ENCODE assay signal across 8 mouse cellular contexts in the genomic region with DNA sequence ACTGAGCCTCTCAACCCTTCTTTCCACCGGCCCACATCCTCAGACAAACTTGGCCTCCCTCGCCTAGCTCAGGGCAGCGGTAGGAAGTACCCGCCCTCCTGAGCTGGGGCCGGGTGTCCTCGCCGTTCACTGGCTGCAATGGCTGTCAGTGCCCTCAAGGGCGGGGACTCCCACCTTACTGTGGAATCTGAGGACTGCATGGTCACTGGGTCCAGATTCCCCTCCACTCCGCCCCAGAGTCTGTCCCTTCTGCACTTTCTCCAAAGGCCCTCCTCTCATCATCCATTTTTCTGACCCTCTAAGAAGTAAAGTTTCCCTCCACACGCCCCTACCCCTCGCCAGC. TPM values are rescaled to one million over a fixed set of nuclear protein-coding genes. Genes with fewer than 3 reads are reported as not detected.
A peak's percentile ranks its signal among the peaks of the same experiment; 100 is the strongest.
DNase-seq lines count a peak whose midpoint lies in the region; ATAC-seq and TF ChIP-seq lines count a peak whose summit lies in the region.

No protein-coding gene starts in this region.

- peak overlapping the region; percentile 79 for H3K4me2 ChIP-seq in forebrain, embryonic 14.5 days (ENCODE audit: low read length)
- peak overlapping the region; percentile 88 for H3K4me2 ChIP-seq in liver, postnatal 0 days (ENCODE audit: low read depth, low read length)
- H3K4me2 ChIP-seq in neural tube, embryonic 13.5 days = peak overlapping the region; percentile 69

- 2% methylated on average over 11 of the region's 11 CpGs for WGBS in forebrain, embryonic 14.5 days
- 2% methylated on average over 11 of the region's 11 CpGs for whole genome bisulfite sequencing in liver, postnatal 0 days (ENCODE audit: insufficient replicate concordance)
- WGBS in neural tube, embryonic 13.5 days = 4% methylated on average over 11 of the region's 11 CpGs

- TF ChIP-seq CTCF in liver, postnatal 0 days (IDR thresholded peaks at IDR 0.05; ENCODE audit: low read depth) = peak; percentile 55

- no peaks in the 10 kb centered on the region; the same call in 1 of the 2 replicates for H3K36me3 ChIP-seq in ES-E14 (ENCODE audit: control insufficient read depth, insufficient read depth, low read length, poor library complexity, severe bottlenecking)
- H3K36me3 ChIP-seq in forebrain, embryonic 14.5 days (ENCODE audit: control insufficient read depth, insufficient read depth, low read length) = no peaks in the 10 kb centered on the region
- no peaks in the 10 kb centered on the region for H3K36me3 ChIP-seq in liver, postnatal 0 days (replicated peaks; ENCODE audit: insufficient read depth, low read length)
- no peaks in the 10 kb centered on the region for H3K36me3 ChIP-seq in neural tube, embryonic 13.5 days

- H3K4me3 ChIP-seq in ES-E14 (ENCODE audit: insufficient read depth in 1 of 2, low read depth in 1 of 2, low read length in 2 of 2, poor library complexity in 1 of 2, severe bottlenecking in 1 of 2) = peak overlapping the region; percentile 55 to 90
- H3K4me3 ChIP-seq in forebrain, embryonic 14.5 days (ENCODE audit: low read depth, low read length) = peak overlapping the region; percentile 95
- H3K4me3 ChIP-seq in liver, postnatal 0 days (ENCODE audit: low read depth, low read length) = peak overlapping the region; percentile 92
- peak overlapping the region; percentile 92 for H3K4me3 ChIP-seq in neural tube, embryonic 13.5 days

- no peak overlapping the region for H3K27ac ChIP-seq in ES-E14 (ENCODE audit: insufficient read depth, low read depth, low read length, poor library complexity, severe bottlenecking)
- H3K27ac ChIP-seq in forebrain, embryonic 14.5 days (ENCODE audit: low read depth, low read length) = no peak overlapping the region
- H3K27ac ChIP-seq in liver, postnatal 0 days (ENCODE audit: low read depth) = peak overlapping the region; percentile 100
- H3K27ac ChIP-seq in neural tube, embryonic 13.5 days (replicated peaks) = 0 out of 2 replicates have a peak overlapping the region, but pooled peaks have one; percentile 18

- peak; percentile 51 for DNase-seq in ES-E14 (ENCODE audit: low read depth, low spot score)
- peak; percentile 67 for DNase-seq in cerebellum, adult 11 months
- peak; percentile 83 for DNase-seq in forebrain, embryonic 14.5 days (ENCODE audit: low spot score)
- DNase-seq in heart, postnatal 14 days = peak; percentile 89 to 91
- peak; percentile 84 for DNase-seq in layer of hippocampus, adult 11-12 months (ENCODE audit: low spot score)
- DNase-seq in liver, postnatal 0 days = peak; percentile 87
- DNase-seq in telencephalon, adult 2 months (ENCODE audit: low read depth, low spot score) = peak; percentile 60

- H3K9me3 ChIP-seq in ES-E14 (ENCODE audit: control insufficient read depth, insufficient read depth, low read depth, low read length) = no peaks in the 10 kb centered on the region
- no peaks in the 10 kb centered on the region for H3K9me3 ChIP-seq in forebrain, embryonic 14.5 days (replicated peaks; ENCODE audit: control insufficient read depth, low read length)
- no peaks in the 10 kb centered on the region for H3K9me3 ChIP-seq in liver, postnatal 0 days (ENCODE audit: low read length)
- H3K9me3 ChIP-seq in neural tube, embryonic 13.5 days = no peaks in the 10 kb centered on the region

- TF ChIP-seq EP300 in liver, postnatal 0 days (IDR thresholded peaks at IDR 0.05; ENCODE audit: low read depth) = no peak

- peaks cover 0 to 3% of the 10 kb centered on the region in 2 experiments; a peak in 1 of 4 replicates for H3K4me1 ChIP-seq in ES-E14 (ENCODE audit: control insufficient read depth in 2 of 2, insufficient read depth in 2 of 2, low read length in 2 of 2, poor library complexity in 1 of 2)
- peaks cover 4% of the 10 kb centered on the region; the same call in 1 of the 2 replicates for H3K4me1 ChIP-seq in forebrain, embryonic 14.5 days (ENCODE audit: control insufficient read depth, insufficient read depth, low read length)
- H3K4me1 ChIP-seq in liver, postnatal 0 days (ENCODE audit: insufficient read depth) = peaks cover 49% of the 10 kb centered on the region
- peaks cover 24% of the 10 kb centered on the region for H3K4me1 ChIP-seq in neural tube, embryonic 13.5 days (replicated peaks)

- ATAC-seq in forebrain, embryonic 14.5 days = peak; percentile 82
- ATAC-seq in liver, postnatal 0 days = peak; percentile 57
- peak; percentile 74 for ATAC-seq in neural tube, embryonic 13.5 days (ENCODE audit: low read depth)

- peak overlapping the region; percentile 71; the same call in 1 of the 2 replicates for H3K9ac ChIP-seq in ES-E14 (ENCODE audit: insufficient read depth, low read depth, low read length, poor library complexity, severe bottlenecking)
- H3K9ac ChIP-seq in forebrain, embryonic 14.5 days (ENCODE audit: low read length) = peak overlapping the region; percentile 53
- H3K9ac ChIP-seq in liver, postnatal 0 days (replicated peaks) = peak overlapping the region; percentile 96
- peak overlapping the region; percentile 61 for H3K9ac ChIP-seq in neural tube, embryonic 13.5 days

- intact Hi-C loops in heart, postnatal 14 days (cut with DNase I) = loop anchor here (5.0 kb wide), 4 partner anchors 46 to 126 kb away; no protein-coding TSS in a partner anchor

- in situ Hi-C loops in ES-E14 (cut with MboI; ENCODE audit: low sequenced_read_pairs in 2 of 2, unreplicated experiment in 2 of 2) = no loop called here

- no peaks in the 10 kb centered on the region for H3K27me3 ChIP-seq in forebrain, embryonic 14.5 days (replicated peaks; ENCODE audit: control insufficient read depth, insufficient read depth, low read length)
- no peaks in the 10 kb centered on the region for H3K27me3 ChIP-seq in liver, postnatal 0 days (ENCODE audit: insufficient read depth, low read length)
- H3K27me3 ChIP-seq in neural tube, embryonic 13.5 days = no peaks in the 10 kb centered on the region; the same call in 1 of the 2 replicates

TF ChIP-seq in ES-E14, 5 proteins besides CTCF, POLR2A, EP300 and RAD21:
- no peak for TF ChIP-seq MAFK (IDR thresholded peaks at IDR 0.05; ENCODE audit: insufficient read depth, low read depth, low read length)
- no peak for TF ChIP-seq ZC3H11A (IDR thresholded peaks at IDR 0.05; ENCODE audit: borderline replicate concordance, low read depth, low read length)
- TF ChIP-seq ZNF384 (IDR thresholded peaks at IDR 0.05; ENCODE audit: low read depth, low read length) = no peak
- TF ChIP-seq CHD2 (IDR thresholded peaks at IDR 0.05; ENCODE audit: low read depth, low read length) = no peak
- no peak; the same call in 1 of the 2 replicates for TF ChIP-seq HCFC1 (IDR thresholded peaks at IDR 0.05; ENCODE audit: borderline replicate concordance, insufficient read depth, low read length)

RNA-seq across cellular contexts. Expression of a gene that starts 2.0 kb away (rescaled TPM):
- total RNA-seq in ES-E14 (2012; rRNA removed) = 7.5 and 13.3 TPM in 2 replicates
- 12.9 and 13.6 TPM in 2 replicates for polyA plus RNA-seq in forebrain, embryonic 14.5 days (2014; fragmentation: Nextera tagmentation; extraction: Ambion mirVana)
- total RNA-seq in heart, postnatal 14 days (2021) = 10 to 100 TPM; 61.7 to 67.1 TPM
- 19.3 and 22.2 TPM in 2 replicates for polyA plus RNA-seq in liver, postnatal 0 days (2015; fragmentation: Nextera tagmentation; extraction: Ambion mirVana)
- 13.8 and 14.5 TPM in 2 replicates for polyA plus RNA-seq in neural tube, embryonic 13.5 days (2015; fragmentation: Nextera tagmentation; extraction: Ambion mirVana)

Comparison
In these comparisons a context has a peak if more than half of its experiments do, and no peak if none do; other contexts are left out.
1. H3K27ac ChIP-seq: peak in liver, postnatal 0 days (single experiment) and neural tube, embryonic 13.5 days (single experiment); none in ES-E14 (single experiment) and forebrain, embryonic 14.5 days (single experiment).
2. Peak in every context shown above with its lines, with median percentiles within 50 percentile points of each other: DNase-seq, H3K4me3 ChIP-seq, H3K9ac ChIP-seq, ATAC-seq and H3K4me2 ChIP-seq.